ENCODE assay signal across 25 mouse cellular contexts in genomic region chr6:29115756-29116155, GRCm38 (mm10). TPM values are rescaled to one million over a fixed set of nuclear protein-coding genes. Genes with fewer than 3 reads are reported as not detected.
"Had no signal": no experiment of that assay in that cellular context is flagged by ENCODE, and none has a peak within 500 bp of the region (broad histone marks: within the 10 kb centered on the region; RNA-seq: fewer than 3 reads in every experiment).

No protein-coding gene starts in this region.

- H3K27me3 ChIP-seq: lung, embryonic 15.5 days; midbrain, embryonic 13.5 days; midbrain, embryonic 15.5 days; neural tube, embryonic 13.5 days; neural tube, embryonic 15.5 days; stomach, embryonic 15.5 days had no signal

- H3K9me3 ChIP-seq: lung, embryonic 15.5 days; midbrain, embryonic 15.5 days; neural tube, embryonic 15.5 days; stomach, embryonic 15.5 days had no signal

- H3K4me3 ChIP-seq: lung, embryonic 15.5 days; megakaryocyte, embryonic 14.5 days; midbrain, embryonic 13.5 days; midbrain, embryonic 15.5 days; neural tube, embryonic 13.5 days; neural tube, embryonic 15.5 days; stomach, embryonic 15.5 days had no signal

- DNase-seq: liver, postnatal 0 days; lung, adult 2 months; lung, postnatal 14 days; lung, postnatal 36 days; retina, postnatal 1 day; right cerebral cortex, adult 18-20 months; right cerebral cortex, postnatal 14 days; thymus, adult 2 months; thymus, postnatal 14 days; thymus, postnatal 36 days had no signal

- H3K27ac ChIP-seq: lung, embryonic 15.5 days; macrophage; midbrain, embryonic 13.5 days; midbrain, embryonic 15.5 days; neural tube, embryonic 13.5 days; neural tube, embryonic 15.5 days; stomach, embryonic 15.5 days; stomach, postnatal 0 days had no signal

- H3K36me3 ChIP-seq: lung, embryonic 15.5 days; midbrain, embryonic 13.5 days; midbrain, embryonic 15.5 days; neural tube, embryonic 13.5 days; neural tube, embryonic 15.5 days; stomach, embryonic 15.5 days had no signal

- H3K9ac ChIP-seq: liver, postnatal 0 days; lung, embryonic 15.5 days; midbrain, embryonic 13.5 days; midbrain, embryonic 15.5 days; neural tube, embryonic 13.5 days; neural tube, embryonic 15.5 days; stomach, embryonic 15.5 days had no signal

- H3K4me1 ChIP-seq: lung, embryonic 15.5 days; megakaryocyte, embryonic 14.5 days; midbrain, embryonic 15.5 days; stomach, embryonic 15.5 days had no signal

- H3K4me2 ChIP-seq: lung, embryonic 15.5 days; midbrain, embryonic 11.5 days; midbrain, embryonic 13.5 days; midbrain, embryonic 15.5 days; neural tube, embryonic 13.5 days; neural tube, embryonic 15.5 days; stomach, embryonic 15.5 days had no signal

RNA-seq across cellular contexts. Expression of gene Lep, which starts 55.7 kb away (rescaled TPM):
- total RNA-seq: megakaryocyte progenitor cell, adult 5-6 weeks; midbrain, postnatal 0 days; monocyte, adult 5-6 weeks had no signal
- polyA plus RNA-seq: liver, postnatal 0 days; lung, embryonic 15.5 days; lung, postnatal 0 days; macrophage; midbrain, embryonic 11.5 days; midbrain, embryonic 13.5 days; midbrain, embryonic 15.5 days; midbrain, postnatal 0 days; neural tube, embryonic 11.5 days; neural tube, embryonic 13.5 days; neural tube, embryonic 15.5 days; stomach, embryonic 15.5 days; stomach, postnatal 0 days had no signal
